ENCODE assay signal across 9 mouse cellular contexts in genomic region chr10:21998503-21999180, GRCm38 (mm10).
DNase-seq lines count a peak whose midpoint lies in the region; ATAC-seq lines count a peak whose summit lies in the region.
"Had no signal": no experiment of that assay in that cellular context is flagged by ENCODE, and none has a peak within 500 bp of the region (broad histone marks: within the 10 kb centered on the region; RNA-seq: fewer than 3 reads in every experiment).

No protein-coding gene starts in this region.

- H3K27me3 ChIP-seq in stomach, embryonic 16.5 days (ENCODE audit: control insufficient read depth, insufficient read depth, low read length), result no peaks in the 10 kb centered on the region

- no peak overlapping the region for H3K27ac ChIP-seq in stomach, embryonic 16.5 days (ENCODE audit: low read length)

- WGBS in stomach, embryonic 16.5 days, result 78% methylated on average over 28 of the region's 28 CpGs

- no peaks in the 10 kb centered on the region for H3K4me1 ChIP-seq in stomach, embryonic 16.5 days (ENCODE audit: control insufficient read depth, insufficient read depth, low read length)

- 0 out of 2 replicates have a peak, but pooled peaks cover 4% of the 10 kb centered on the region for H3K36me3 ChIP-seq in stomach, embryonic 16.5 days (ENCODE audit: control insufficient read depth, insufficient read depth, low read length)

- H3K4me2 ChIP-seq in stomach, embryonic 16.5 days (ENCODE audit: low read depth, low read length), result peak overlapping the region; percentile 21

- no peak for DNase-seq in frontal cortex, postnatal 14 days (ENCODE audit: low spot score in 2 of 2)
- peak; percentile 19 for DNase-seq in right cerebral cortex, adult 18-20 months
- DNase-seq in right cerebral cortex, postnatal 36 days (ENCODE audit: low spot score in 2 of 2), result no peak
- peak; percentile 26 for DNase-seq in kidney, postnatal 14 days
- no peak for DNase-seq in gastrocnemius, postnatal 10 days
- DNase-seq in gastrocnemius, postnatal 4 days (ENCODE audit: low spot score in 2 of 2), result no peak
- DNase-seq: cerebellum, adult 9-11 months had no signal

- peak overlapping the region; percentile 29; the same call in 1 of the 2 replicates for H3K9ac ChIP-seq in stomach, embryonic 16.5 days (ENCODE audit: low read length)

- H3K9me3 ChIP-seq in stomach, embryonic 16.5 days (replicated peaks; ENCODE audit: control insufficient read depth, low read length), result no peaks in the 10 kb centered on the region

- ATAC-seq in frontal cortex, adult (ENCODE audit: low TSS enrichment), result 0 out of 2 replicates have a peak, but pooled peaks have one; percentile 5
- ATAC-seq in stomach, embryonic 16.5 days (ENCODE audit: insufficient read depth, low FRiP score), result no peak

- H3K4me3 ChIP-seq in stomach, embryonic 16.5 days (replicated peaks; ENCODE audit: low read length), result peak overlapping the region; percentile 5

Comparison
In these comparisons a context has a peak if more than half of its experiments do, and no peak if none do; other contexts are left out.
1. DNase-seq: peak in right cerebral cortex, adult 18-20 months (single experiment) and kidney, postnatal 14 days (single experiment); none in frontal cortex, postnatal 14 days (0 of 2), right cerebral cortex, postnatal 36 days (0 of 2), gastrocnemius, postnatal 10 days (single experiment) and gastrocnemius, postnatal 4 days (0 of 2).